8 mouse cellular contexts compared by ENCODE assay signal in genomic region chr10:7956228-7957001, GRCm38 (mm10). TPM values are rescaled to one million over a fixed set of nuclear protein-coding genes. Genes with fewer than 3 reads are reported as not detected.
A peak's percentile ranks its signal among the peaks of the same experiment; 100 is the strongest.
DNase-seq lines count a peak whose midpoint lies in the region; ATAC-seq and TF ChIP-seq lines count a peak whose summit lies in the region.

TSS of gene Tab2 (minus strand) at chr10:7956230.

- peak within 1 kb of the TSS; percentile 100 for H3K27ac ChIP-seq in heart, embryonic 12.5 days (ENCODE audit: poor library complexity, severe bottlenecking)
- peak within 1 kb of the TSS; percentile 99 for H3K27ac ChIP-seq in kidney, postnatal 0 days
- peak within 1 kb of the TSS; percentile 98 for H3K27ac ChIP-seq in liver, embryonic 11.5 days (ENCODE audit: low read depth, low read length)
- H3K27ac ChIP-seq in stomach, embryonic 14.5 days (ENCODE audit: low read length) = peak within 1 kb of the TSS; percentile 99

- ATAC-seq in heart, embryonic 12.5 days (ENCODE audit: insufficient number of reproducible peaks, low FRiP score) = peak; percentile 95
- ATAC-seq in kidney, postnatal 0 days (replicated peaks; ENCODE audit: low FRiP score, low read depth) = peak; percentile 98
- ATAC-seq in liver, embryonic 11.5 days (replicated peaks; ENCODE audit: low FRiP score) = peak; percentile 87
- peak; percentile 95 for ATAC-seq in stomach, embryonic 14.5 days (ENCODE audit: insufficient number of reproducible peaks, insufficient read depth, low FRiP score, low read depth)

- H3K79me2 ChIP-seq in C2C12 (ENCODE audit: control insufficient read depth, insufficient read depth) = peaks cover 45% of the 10 kb centered on the region

- peak within 1 kb of the TSS; percentile 80 for H3K4me3 ChIP-seq in C2C12 (ENCODE audit: insufficient read depth, poor library complexity, severe bottlenecking)
- peak within 1 kb of the TSS; percentile 92 for H3K4me3 ChIP-seq in erythroblast, embryonic 14.5 days (replicated peaks)
- peak within 1 kb of the TSS; percentile 100 for H3K4me3 ChIP-seq in heart, embryonic 12.5 days
- peak within 1 kb of the TSS; percentile 98 for H3K4me3 ChIP-seq in kidney, postnatal 0 days (replicated peaks; ENCODE audit: low read depth, low read length)
- peak within 1 kb of the TSS; percentile 92 for H3K4me3 ChIP-seq in liver, embryonic 11.5 days (ENCODE audit: low read depth, low read length)
- H3K4me3 ChIP-seq in stomach, embryonic 14.5 days (ENCODE audit: low read depth, low read length) = peak within 1 kb of the TSS; percentile 93

- H3K27me3 ChIP-seq in C2C12 (ENCODE audit: control insufficient read depth, insufficient read depth, insufficient read length) = no peaks in the 10 kb centered on the region
- H3K27me3 ChIP-seq in erythroblast, embryonic 14.5 days (ENCODE audit: control insufficient read depth) = no peaks in the 10 kb centered on the region
- H3K27me3 ChIP-seq in heart, embryonic 12.5 days (replicated peaks) = no peaks in the 10 kb centered on the region
- H3K27me3 ChIP-seq in kidney, postnatal 0 days (ENCODE audit: insufficient read depth, low read length) = no peaks in the 10 kb centered on the region
- H3K27me3 ChIP-seq in liver, embryonic 11.5 days (replicated peaks; ENCODE audit: control insufficient read depth, insufficient read depth, low read length) = no peaks in the 10 kb centered on the region
- no peaks in the 10 kb centered on the region for H3K27me3 ChIP-seq in stomach, embryonic 14.5 days (ENCODE audit: control insufficient read depth, insufficient read depth, low read length)

- peaks cover 3% of the 10 kb centered on the region for H3K36me3 ChIP-seq in C2C12 (ENCODE audit: control insufficient read depth, insufficient read depth)
- H3K36me3 ChIP-seq in erythroblast, embryonic 14.5 days (ENCODE audit: control insufficient read depth) = no peaks in the 10 kb centered on the region; the same call in none of the 2 replicates
- H3K36me3 ChIP-seq in heart, embryonic 12.5 days = no peaks in the 10 kb centered on the region
- H3K36me3 ChIP-seq in kidney, postnatal 0 days (ENCODE audit: insufficient read depth, low read length) = no peaks in the 10 kb centered on the region
- H3K36me3 ChIP-seq in liver, embryonic 11.5 days (ENCODE audit: control insufficient read depth, insufficient read depth, low read length) = no peaks in the 10 kb centered on the region
- no peaks in the 10 kb centered on the region for H3K36me3 ChIP-seq in stomach, embryonic 14.5 days (ENCODE audit: control insufficient read depth, insufficient read depth, low read length)

- peak; percentile 88; the same call in 1 of the 2 replicates for TF ChIP-seq POLR2A in brain, embryonic 14.5 days (IDR thresholded peaks at IDR 0.05; ENCODE audit: borderline replicate concordance, extremely low read depth, insufficient read depth, insufficient read length, poor library complexity, severe bottlenecking)

- peaks cover 39% of the 10 kb centered on the region for H3K79me3 ChIP-seq in C2C12 (ENCODE audit: low read depth)

- H3K4me1 ChIP-seq in erythroblast, embryonic 14.5 days (ENCODE audit: control insufficient read depth) = peaks cover 60% of the 10 kb centered on the region
- H3K4me1 ChIP-seq in heart, embryonic 12.5 days (replicated peaks) = peaks cover 32% of the 10 kb centered on the region
- peaks cover 8% of the 10 kb centered on the region; the same call in 1 of the 2 replicates for H3K4me1 ChIP-seq in kidney, postnatal 0 days (replicated peaks; ENCODE audit: insufficient read depth, low read length)
- H3K4me1 ChIP-seq in liver, embryonic 11.5 days (replicated peaks; ENCODE audit: control insufficient read depth, insufficient read depth, low read length) = peaks cover 26% of the 10 kb centered on the region
- H3K4me1 ChIP-seq in stomach, embryonic 14.5 days (ENCODE audit: control insufficient read depth, insufficient read depth, low read length) = peaks cover 10% of the 10 kb centered on the region; the same call in 1 of the 2 replicates

- under 1% methylated on average over 75 of the region's 97 CpGs for WGBS in heart, embryonic 12.5 days
- under 1% methylated on average over 78 of the region's 97 CpGs for WGBS in kidney, postnatal 0 days
- 0% methylated on average over 87 of the region's 97 CpGs for WGBS in liver, embryonic 11.5 days
- under 1% methylated on average over 71 of the region's 97 CpGs for WGBS in stomach, embryonic 14.5 days

- DNase-seq in brain, embryonic 14.5 days (ENCODE audit: low read depth) = peak; percentile 96
- peak; percentile 94 for DNase-seq in kidney, postnatal 0 days (ENCODE audit: low spot score)
- peak; percentile 89 for DNase-seq in liver, embryonic 11.5 days (ENCODE audit: low spot score)
- peak; percentile 89 for DNase-seq in naive thymus-derived CD4-positive, alpha-beta T cell, adult 2 months (ENCODE audit: low read depth)

- no peaks in the 10 kb centered on the region for H3K9me3 ChIP-seq in erythroblast, embryonic 14.5 days (ENCODE audit: control insufficient read depth, low read length)
- H3K9me3 ChIP-seq in heart, embryonic 12.5 days (replicated peaks) = no peaks in the 10 kb centered on the region
- no peaks in the 10 kb centered on the region for H3K9me3 ChIP-seq in kidney, postnatal 0 days (replicated peaks; ENCODE audit: low read length)
- H3K9me3 ChIP-seq in liver, embryonic 11.5 days (ENCODE audit: control insufficient read depth, low read length) = no peaks in the 10 kb centered on the region
- no peaks in the 10 kb centered on the region for H3K9me3 ChIP-seq in stomach, embryonic 14.5 days (ENCODE audit: control insufficient read depth, low read depth, low read length)

- peak within 1 kb of the TSS; percentile 78 for H3K4me2 ChIP-seq in heart, embryonic 12.5 days
- H3K4me2 ChIP-seq in kidney, postnatal 0 days (ENCODE audit: low read length) = peak within 1 kb of the TSS; percentile 68
- peak within 1 kb of the TSS; percentile 79 for H3K4me2 ChIP-seq in liver, embryonic 11.5 days
- H3K4me2 ChIP-seq in stomach, embryonic 14.5 days (replicated peaks; ENCODE audit: low read depth, low read length) = peak within 1 kb of the TSS; percentile 55

- H3K9ac ChIP-seq in heart, embryonic 12.5 days = peak within 1 kb of the TSS; percentile 100
- peak within 1 kb of the TSS; percentile 99 for H3K9ac ChIP-seq in kidney, postnatal 0 days (ENCODE audit: low read depth, low read length)
- peak within 1 kb of the TSS; percentile 80 for H3K9ac ChIP-seq in liver, embryonic 11.5 days (ENCODE audit: low read depth, low read length)
- peak within 1 kb of the TSS; percentile 87 for H3K9ac ChIP-seq in stomach, embryonic 14.5 days (replicated peaks; ENCODE audit: low read depth, low read length)

- TF ChIP-seq CTCF in C2C12 (IDR thresholded peaks at IDR 0.05; ENCODE audit: control insufficient read depth, insufficient read depth, insufficient read length) = no peak
- TF ChIP-seq CTCF in brain, embryonic 14.5 days (IDR thresholded peaks at IDR 0.05; ENCODE audit: borderline replicate concordance, extremely low read depth, insufficient read depth, insufficient read length) = no peak
- TF ChIP-seq CTCF in kidney, postnatal 0 days (IDR thresholded peaks at IDR 0.05; ENCODE audit: low read depth) = no peak

- peak within 1 kb of the TSS; percentile 94 for H3ac ChIP-seq in C2C12 (ENCODE audit: control insufficient read depth, insufficient read length, low read depth)

TF ChIP-seq in C2C12, 6 proteins besides CTCF, POLR2A, EP300 and RAD21:
- TF ChIP-seq USF1 (IDR thresholded peaks at IDR 0.05; ENCODE audit: low read depth) = no peak
- peak; percentile 8 for TF ChIP-seq MAX (IDR thresholded peaks at IDR 0.05)

RNA-seq across cellular contexts. Expression of gene Tab2, which starts in this region (rescaled TPM):
- polyA plus RNA-seq in C2C12 (2012; fragmentation: generic; extraction: Trizol) = 19.1 TPM
- 41.6 and 61.3 TPM in 2 replicates for polyA plus RNA-seq in brain, embryonic 14.5 days (2012; rRNA removed)
- 0.83 and 1.1 TPM in 2 replicates for polyA plus RNA-seq in erythroblast, embryonic 14.5 days (2012)
- 24.0 and 25.4 TPM in 2 replicates for polyA plus RNA-seq in heart, embryonic 12.5 days (2016; fragmentation: Nextera tagmentation; extraction: Ambion mirVana)
- polyA plus RNA-seq in kidney, postnatal 0 days (2015; fragmentation: Nextera tagmentation; extraction: Ambion mirVana) = 20.4 and 20.9 TPM in 2 replicates
- 19.9 and 23.0 TPM in 2 replicates for polyA plus RNA-seq in liver, embryonic 11.5 days (2014; fragmentation: Nextera tagmentation; extraction: Ambion mirVana)
- 34.4 and 34.6 TPM in 2 replicates for polyA plus RNA-seq in stomach, embryonic 14.5 days (2014; fragmentation: Nextera tagmentation; extraction: Ambion mirVana)

Comparison
In these comparisons a context has a peak if more than half of its experiments do, and no peak if none do; other contexts are left out.
1. Peak in every context shown above with its lines: DNase-seq, ATAC-seq, H3K4me3 ChIP-seq and H3K27ac ChIP-seq.